Mouse (Mus musculus) cerebellum, adult 9-10 months (tissue): ENCODE results near the gene Sept7.
A peak's percentile ranks its signal among the peaks of the same experiment; 100 is the strongest.
"Not testable (repeated sequence)": the region's sequence is repeated elsewhere in the genome, so short reads cannot be mapped to it uniquely, and the experiment has no call there.

Experiments
- DNase-seq: peaks from one replicate; pipeline ENCODE4 v3.0.0; 2022

The Sept7 gene

GRCm38 (mm10) chr9:25260979-25261378, 8.7 kb downstream of the Sept7 start:
- no peak for DNase-seq

- no peak for DNase-seq
These were observed 9.8 kb downstream of the Sept7 start for GRCm38 (mm10) chr9:25262087-25262486.

- DNase-seq: no peak
These were observed 13.6 kb downstream of the Sept7 start for GRCm38 (mm10) chr9:25265795-25266194.

DNA sequence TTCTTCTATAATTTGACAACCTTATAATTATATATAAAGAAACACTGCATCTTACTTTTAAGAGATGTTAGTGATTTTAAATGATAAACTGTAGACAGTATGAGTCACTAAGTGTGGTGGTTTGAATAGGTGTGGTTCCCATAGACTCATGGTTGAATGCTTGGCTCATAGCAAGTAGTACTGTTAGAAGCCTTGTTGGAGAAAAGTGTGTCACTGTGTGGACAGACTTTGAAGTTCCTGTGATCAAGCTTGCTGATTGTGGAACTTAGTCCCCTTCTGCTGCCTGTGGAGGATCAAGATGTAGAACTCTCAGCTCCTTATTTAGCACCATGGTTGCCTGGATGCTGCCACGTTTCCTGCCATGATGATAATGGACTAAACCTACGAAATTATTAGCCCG, 14.9 kb downstream of the Sept7 start:
- DNase-seq: no peak

DNA sequence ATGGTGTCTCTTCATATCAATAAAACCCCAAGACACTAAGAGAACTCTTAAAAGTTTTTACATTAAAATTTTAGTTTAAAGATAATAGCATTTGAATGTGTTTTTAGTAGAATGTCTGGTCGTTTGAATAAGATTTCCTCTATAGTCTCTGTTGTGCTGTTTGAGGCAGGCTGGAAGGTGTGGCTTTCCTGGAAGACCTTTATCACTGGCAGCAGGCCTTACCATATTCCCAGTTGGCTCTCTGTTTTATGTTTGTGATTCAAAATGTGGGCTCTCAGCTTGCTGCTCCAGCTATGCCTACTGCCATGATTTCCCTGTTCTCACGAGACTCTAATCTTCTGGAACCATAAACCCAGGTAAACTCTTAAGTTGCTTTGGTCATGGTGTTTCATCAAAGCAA, 15.3 kb downstream of the Sept7 start:
- no peak for DNase-seq

- DNase-seq: no peak
These were observed 19.7 kb downstream of the Sept7 start for GRCm38 (mm10) chr9:25271902-25272301.

- no peak for DNase-seq
These were observed 37.6 kb downstream of the Sept7 start for GRCm38 (mm10) chr9:25289796-25290195.

DNA sequence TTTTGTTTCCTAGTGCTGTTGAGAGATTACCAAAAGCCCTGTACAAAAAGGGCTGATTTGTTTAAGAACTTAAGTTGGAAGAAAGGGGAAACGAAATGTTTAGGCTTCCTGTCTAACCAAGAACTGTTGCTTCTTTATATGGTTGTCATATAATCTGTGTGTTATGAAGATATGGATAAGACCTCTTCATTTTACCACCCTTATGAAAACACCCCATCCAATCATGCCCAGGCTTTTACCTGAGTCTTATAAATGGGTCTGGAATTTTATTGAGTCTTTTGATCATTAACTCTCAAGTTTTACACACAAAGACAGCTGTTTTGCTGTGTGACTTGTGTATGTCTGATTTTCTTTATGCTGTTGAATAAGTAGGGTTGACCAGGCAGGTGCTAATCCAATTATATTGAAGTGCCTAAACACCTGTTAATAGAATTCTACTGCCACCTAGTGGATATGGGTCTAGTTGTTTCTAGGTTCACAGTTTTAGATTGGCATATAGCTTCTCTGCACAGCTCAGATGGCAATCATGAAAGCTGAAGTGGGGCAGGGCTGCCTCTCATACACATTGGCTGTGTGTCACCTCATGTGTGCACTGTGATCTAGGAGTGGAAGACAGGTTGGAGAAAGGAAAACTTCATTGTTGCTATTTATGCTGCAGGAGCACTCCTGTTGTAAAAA, 57.4 kb downstream of the Sept7 start:
- peak; percentile 82 for DNase-seq

GRCm38 (mm10) chr9:25314304-25314703, 62.1 kb downstream of the Sept7 start:
- DNase-seq: no peak

DNA sequence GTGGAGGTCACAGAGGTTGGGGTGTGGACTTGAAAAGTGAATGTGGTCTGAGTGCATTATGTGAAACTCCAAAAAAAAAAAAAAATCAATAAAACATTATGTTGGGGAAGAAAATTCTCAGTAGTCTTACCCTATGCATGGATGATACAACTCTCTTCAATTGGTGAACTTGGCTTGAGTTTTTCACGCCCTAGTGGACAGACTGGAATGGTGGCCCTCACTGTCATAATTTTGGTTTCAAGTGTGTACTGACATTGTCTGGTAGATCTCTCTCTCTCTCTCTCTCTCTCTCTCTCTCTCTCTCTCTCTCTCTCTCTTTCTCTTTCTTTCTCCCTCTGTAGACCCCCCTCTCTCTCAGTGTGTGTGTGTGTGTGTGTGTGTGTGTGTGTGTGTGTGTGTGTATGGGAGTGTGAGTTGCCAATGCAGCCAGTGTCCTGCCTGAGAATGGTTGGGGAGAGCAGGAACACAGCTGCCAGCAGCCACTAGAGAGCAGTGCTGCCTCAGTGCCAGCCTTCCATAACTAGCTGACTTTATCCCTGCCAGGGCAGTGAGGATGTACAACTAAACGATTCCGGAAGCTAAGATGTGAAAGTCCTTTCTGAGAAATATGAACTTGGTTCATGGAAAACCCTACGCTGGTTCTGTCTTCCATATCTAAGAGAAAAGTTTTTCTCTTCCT, 65.7 kb downstream of the Sept7 start:
- peak; percentile 19 for DNase-seq

- DNase-seq: not testable (repeated sequence)
These were observed 67.4 kb downstream of the Sept7 start for GRCm38 (mm10) chr9:25319676-25320075.

- no peak for DNase-seq
These were observed 75.6 kb downstream of the Sept7 start for GRCm38 (mm10) chr9:25327727-25328370.

DNA sequence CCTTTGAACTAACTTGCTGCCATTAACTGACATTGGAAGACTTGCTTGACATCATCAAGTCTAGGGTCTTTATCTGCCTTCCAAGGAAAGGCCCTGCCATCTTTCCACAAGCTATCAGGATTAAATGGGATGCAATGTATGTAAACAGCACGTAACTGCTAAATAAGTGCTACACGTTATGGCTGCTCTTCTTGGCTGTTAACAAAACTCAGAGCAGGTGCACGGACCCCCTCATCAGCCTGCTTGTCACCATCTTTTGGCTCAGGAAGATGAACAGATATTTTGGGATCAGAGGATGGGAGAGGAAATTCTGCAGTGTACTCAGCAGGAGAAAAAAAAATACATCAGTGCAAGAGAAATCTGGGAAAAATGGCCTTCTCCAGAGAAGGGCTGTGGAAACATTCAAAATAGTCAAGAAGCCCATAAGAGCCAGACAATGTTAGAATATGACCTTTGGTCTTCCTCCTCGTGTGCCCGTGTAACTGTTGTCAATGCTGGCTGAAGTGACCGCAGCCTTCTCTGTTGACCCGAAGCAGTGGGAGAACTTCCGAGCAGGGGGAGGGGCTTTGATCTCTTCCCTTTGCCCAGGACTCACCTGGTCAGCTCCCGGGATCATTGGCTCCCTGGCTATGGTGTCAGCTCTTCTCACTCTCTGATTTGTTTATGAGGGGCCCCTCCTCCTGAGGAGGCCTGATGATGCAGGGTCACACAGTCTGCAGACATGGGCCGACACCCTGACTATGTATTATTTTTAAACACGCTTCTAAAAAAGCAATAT, 76.9 kb downstream of the Sept7 start:
- no peak for DNase-seq

- DNase-seq: no peak
These were observed 85.4 kb downstream of the Sept7 start for GRCm38 (mm10) chr9:25337436-25338198.

GRCm38 (mm10) chr9:25340412-25340811, 88.2 kb downstream of the Sept7 start:
- no peak for DNase-seq

GRCm38 (mm10) chr9:25353775-25354174, 101.5 kb downstream of the Sept7 start:
- no peak for DNase-seq

DNA sequence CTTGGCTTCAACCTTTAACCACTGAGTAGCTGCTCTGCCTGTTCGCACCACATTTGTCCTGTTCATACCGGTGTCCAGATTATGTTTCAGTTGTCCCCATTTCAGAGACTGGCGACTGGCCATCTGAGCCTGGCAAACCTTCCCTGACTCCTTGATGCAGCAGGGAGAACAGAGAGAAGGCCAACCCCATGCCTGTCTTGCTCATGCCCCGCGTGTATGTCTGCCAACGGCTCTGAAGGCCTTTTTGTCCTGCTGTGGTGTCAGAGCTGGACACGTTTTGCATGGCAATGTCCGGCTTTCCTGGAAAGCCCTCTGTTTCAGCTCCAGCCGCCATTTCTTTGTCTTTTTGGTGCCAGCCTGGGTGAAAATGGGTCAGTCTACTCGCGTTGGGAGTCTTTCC, 103.6 kb downstream of the Sept7 start:
- peak; percentile 84 for DNase-seq

DNA sequence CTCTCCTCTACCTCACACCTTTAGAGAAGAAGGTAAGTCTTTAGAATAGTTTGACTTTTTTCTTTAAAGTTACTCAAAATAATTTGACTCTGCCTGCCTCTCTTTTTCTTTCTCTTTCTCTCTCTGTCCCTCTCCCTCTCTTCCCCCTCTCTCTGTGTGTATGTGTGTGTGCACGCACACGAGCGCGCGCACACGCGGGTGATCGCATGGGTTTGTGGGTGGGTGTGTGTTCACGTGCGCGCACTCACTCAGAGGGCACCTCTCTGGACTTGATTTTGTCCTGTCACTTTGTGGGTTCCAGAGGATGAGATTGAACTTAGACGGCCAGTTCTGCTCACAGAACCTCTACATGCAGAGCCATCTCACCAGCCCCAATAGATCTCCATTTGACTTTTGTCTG, 105.3 kb downstream of the Sept7 start:
- DNase-seq: no peak

DNA sequence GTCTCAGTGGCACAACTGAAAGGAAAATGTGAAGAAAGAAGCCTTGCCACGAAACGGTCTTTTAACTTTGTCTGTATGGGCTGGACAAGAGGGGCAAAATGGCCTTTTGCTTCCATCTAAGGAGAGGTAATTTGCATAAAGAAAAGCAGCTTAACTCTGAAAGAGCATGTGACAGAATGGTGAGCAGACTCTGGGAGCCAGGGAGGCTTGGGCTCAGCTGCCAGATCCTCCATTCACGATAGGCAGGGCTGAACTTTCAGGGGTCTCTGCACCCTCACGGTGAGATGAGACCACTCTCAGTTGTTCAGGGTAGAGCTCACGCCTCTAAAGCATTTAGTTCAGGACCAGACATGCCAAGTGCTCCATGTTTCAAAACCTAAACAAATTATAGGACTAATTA, 105.8 kb downstream of the Sept7 start:
- DNase-seq: no peak
